Mouse (Mus musculus) hindbrain, postnatal 0 days (tissue): ENCODE data around the gene Bcl2l1. TPM values are rescaled to one million over a fixed set of nuclear protein-coding genes. Genes with fewer than 3 reads are reported as not detected.

ENCODE experiments used
- ATAC-seq: fragments of 200-750 bp; cut with Nextera tagmentation; 2 replicates; pipeline ENCODE4 v1.8.0; 2017; ENCODE audit warnings: mild to moderate bottlenecking, moderate TSS enrichment, moderate library complexity
- DNase-seq: peaks from one replicate; pipeline ENCODE4 v3.0.0-alpha.2; 2015; ENCODE audit warnings: low spot score
- H3K27ac ChIP-seq: fragments of 300-500 bp; sonication (generic); 2 replicates; pipeline ENCODE4 v1.5.1; 2014; ENCODE audit warnings: mild to moderate bottlenecking
- H3K27me3 ChIP-seq: fragments of 300-500 bp; sonication (generic); 2 replicates; pipeline ENCODE4 v1.6.1; 2014; ENCODE audit warnings: low read length, mixed read lengths; ENCODE audit not compliant: insufficient read depth
- H3K36me3 ChIP-seq: fragments of 300-500 bp; sonication (generic); 2 replicates; pipeline ENCODE4 v1.6.1; 2014; ENCODE audit warnings: low read length, mixed read lengths; ENCODE audit not compliant: insufficient read depth
- H3K4me1 ChIP-seq: fragments of 300-500 bp; sonication (generic); 2 replicates; pipeline ENCODE4 v1.6.1; 2014; ENCODE audit warnings: antibody characterized with exemption, low read length, mixed read lengths; ENCODE audit not compliant: insufficient read depth
- H3K4me2 ChIP-seq: fragments of 300-500 bp; sonication (generic); 2 replicates; pipeline ENCODE4 v1.6.1; 2014; ENCODE audit warnings: low read depth, mild to moderate bottlenecking, low read length, moderate library complexity, mixed read lengths
- H3K4me3 ChIP-seq: fragments of 300-500 bp; sonication (generic); 2 replicates; pipeline ENCODE4 v1.5.1; 2014; ENCODE audit warnings: low read length
- H3K9ac ChIP-seq: fragments of 300-500 bp; sonication (generic); replicated peaks from 2 replicates; pipeline ENCODE4 v1.6.1; 2014; ENCODE audit warnings: mild to moderate bottlenecking, low read length, moderate library complexity, mixed read lengths
- H3K9me3 ChIP-seq: fragments of 300-500 bp; sonication (generic); 2 replicates; pipeline ENCODE4 v1.6.1; 2016; ENCODE audit warnings: low read length, mixed read lengths
- CTCF ChIP-seq: IDR thresholded peaks from 2 replicates; pipeline ENCODE4 v1.5.1; 2016; ENCODE audit warnings: antibody characterized with exemption, control low read depth, low read depth
- WGBS: fragments of 180-500 bp; shearing (Covaris S2); extraction: QIAGEN DNeasy Blood & Tissue Kit; methylation state at CpG from one replicate; pipeline ENCODE4 v1.1.7; 2014; 5-methylcytosine and 5-hydroxymethylcytosine counted together
- microRNA-seq, 2 experiments: library from miRNA; unstranded; fragments of <30 nt; microRNA quantifications; one replicate each; pipeline ENCODE4; 2016
- polyA plus RNA-seq: library from polyadenylated mRNA; unstranded; fragments of >200 nt; fragmentation: Nextera tagmentation; extraction: Ambion mirVana; gene quantifications from 2 replicates; pipeline ENCODE4 v1.2.1, GENCODE M21; 2015
- total RNA-seq: library from RNA; depleted of rRNA; stranded (reverse); fragments of >200 nt; gene quantifications from 2 replicates; pipeline ENCODE4 v1.2.3, GENCODE M21; 2014; rRNA removed

Gene Bcl2l1
- total and polyA plus RNA-seq, 2 experiments from 2014 or later: 123 to 130 TPM

DNA sequence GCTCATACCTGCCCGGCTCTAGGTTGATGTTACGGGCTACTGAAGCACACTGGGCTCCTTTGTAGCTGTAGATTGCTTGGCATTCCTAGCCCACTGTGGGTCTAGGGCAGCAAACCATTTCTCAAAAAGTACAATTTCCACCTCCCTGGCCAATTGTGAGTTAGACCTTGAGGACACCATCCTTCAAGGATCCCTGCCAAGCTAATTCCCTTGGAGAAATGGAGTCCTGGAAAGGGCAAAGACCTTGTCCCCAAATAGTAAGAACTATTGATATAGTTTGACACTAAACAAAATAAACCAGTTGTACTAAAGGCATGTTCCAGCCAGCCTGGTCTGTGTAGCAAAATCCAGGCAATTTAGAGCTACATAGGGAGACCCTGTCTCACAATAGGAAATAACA, 93.2 kb downstream of the Bcl2l1 start:
- peaks cover 8% of the 10 kb centered on the region for H3K4me1 ChIP-seq
- H3K36me3 ChIP-seq: no peaks in the 10 kb centered on the region
- peak overlapping the region; percentile 44 for H3K4me3 ChIP-seq
- H3K9ac ChIP-seq: peak overlapping the region; percentile 56
- peak overlapping the region; percentile 82 for H3K4me2 ChIP-seq
- 47% methylated on average over 2 of the region's 2 CpGs for WGBS
- no peaks in the 10 kb centered on the region for H3K9me3 ChIP-seq
- ATAC-seq (no peak), DNase-seq (no peak)
- no peaks in the 10 kb centered on the region for H3K27me3 ChIP-seq
- TF ChIP-seq CTCF: no peak
- H3K27ac ChIP-seq: peak overlapping the region; percentile 70

DNA sequence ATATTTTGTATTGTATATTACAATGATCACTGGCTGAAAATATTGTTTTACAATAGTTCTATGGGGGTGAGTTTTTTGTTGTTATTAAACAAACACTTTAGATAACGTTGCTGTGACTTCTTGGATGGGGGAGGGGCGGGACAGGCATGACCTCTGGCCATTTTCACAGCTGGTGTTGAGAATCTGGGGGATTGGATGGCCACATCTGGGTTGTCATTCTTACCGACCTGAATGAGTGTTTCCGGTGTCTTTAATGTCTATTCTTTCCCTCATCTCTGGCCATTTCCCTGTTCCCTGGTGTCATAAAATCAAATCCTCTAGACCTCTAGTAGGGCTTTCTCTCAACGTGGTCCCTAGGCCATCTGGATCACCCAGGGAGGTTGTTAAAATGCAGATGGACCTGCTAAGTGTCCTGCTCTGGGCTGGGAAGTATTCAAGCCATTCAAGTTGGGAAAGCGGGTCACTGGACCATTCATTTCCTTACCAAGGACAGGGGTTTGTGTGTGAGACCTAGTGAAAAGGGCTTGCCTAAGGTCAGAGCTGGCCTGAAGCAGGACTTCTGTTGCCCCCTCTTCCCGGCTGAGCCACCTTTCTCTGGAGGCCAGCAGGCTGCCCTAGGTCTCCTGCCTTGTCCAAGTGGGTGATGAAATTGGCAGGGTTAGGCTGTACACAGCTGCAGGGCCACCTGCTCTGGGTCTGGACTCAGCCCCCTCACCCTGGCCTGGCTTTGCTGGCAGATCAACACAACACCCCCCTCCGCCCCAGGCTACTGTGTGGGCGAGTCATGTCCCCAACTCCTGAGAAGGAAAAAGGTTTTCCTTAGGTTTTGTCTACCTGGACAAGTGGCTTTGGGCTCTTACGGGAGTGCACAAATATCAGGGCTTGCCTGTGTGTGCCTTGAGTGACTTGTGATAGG, 94.0 kb downstream of the Bcl2l1 start:
- 13% methylated on average over 10 of the region's 10 CpGs for WGBS
- no peaks in the 10 kb centered on the region for H3K27me3 ChIP-seq
- no peaks in the 10 kb centered on the region for H3K9me3 ChIP-seq
- peak overlapping the region; percentile 70 for H3K27ac ChIP-seq
- ATAC-seq (no peak), DNase-seq (no peak)
- peak overlapping the region; percentile 82 for H3K4me2 ChIP-seq
- peak overlapping the region; percentile 56 for H3K9ac ChIP-seq
- H3K36me3 ChIP-seq: no peaks in the 10 kb centered on the region
- TF ChIP-seq CTCF: no peak
- H3K4me3 ChIP-seq: peak overlapping the region; percentile 44
- H3K4me1 ChIP-seq: peaks cover 8% of the 10 kb centered on the region

DNA sequence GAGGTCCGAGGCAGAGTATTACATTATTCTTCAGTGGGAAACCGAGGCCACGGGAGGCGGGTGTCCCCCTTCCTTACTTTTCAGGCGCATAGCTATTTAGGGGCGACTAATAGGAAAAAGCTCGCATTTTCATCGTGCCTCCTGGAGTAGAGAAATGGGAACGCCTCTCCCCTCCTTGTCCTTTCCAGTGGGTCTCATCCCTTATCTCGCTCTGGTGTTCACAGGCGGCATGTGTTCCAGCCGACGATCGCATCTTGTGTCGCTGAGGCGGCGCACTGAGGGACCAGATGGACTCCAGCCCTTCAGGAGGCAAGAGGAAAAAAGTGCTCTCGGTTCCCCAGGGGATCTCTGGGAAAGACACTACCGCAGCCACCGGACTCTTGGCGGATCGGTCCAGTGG, 94.8 kb downstream of the Bcl2l1 start:
- H3K27me3 ChIP-seq: no peaks in the 10 kb centered on the region
- DNase-seq: peak; percentile 52

DNA sequence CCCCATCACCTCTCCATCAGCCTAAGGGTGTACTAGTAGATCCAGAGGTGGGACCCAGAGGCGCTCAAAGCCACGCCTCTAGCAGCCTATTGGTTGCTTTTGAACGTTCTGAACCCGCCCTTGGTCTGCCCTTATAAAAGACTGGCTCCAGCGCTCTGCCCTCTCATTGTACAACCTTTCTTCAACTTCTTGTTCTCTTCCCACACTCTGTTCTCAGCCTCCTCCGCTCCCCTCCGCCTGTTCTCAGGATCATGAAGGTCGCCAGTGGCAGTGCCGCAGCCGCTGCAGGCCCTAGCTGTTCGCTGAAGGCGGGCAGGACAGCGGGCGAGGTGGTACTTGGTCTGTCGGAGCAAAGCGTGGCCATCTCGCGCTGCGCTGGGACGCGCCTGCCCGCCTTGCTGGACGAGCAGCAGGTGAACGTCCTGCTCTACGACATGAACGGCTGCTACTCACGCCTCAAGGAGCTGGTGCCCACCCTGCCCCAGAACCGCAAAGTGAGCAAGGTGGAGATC, 95.4 kb downstream of the Bcl2l1 start, which contains the start of gene Id1:
Gene Id1, plus strand, starts transcription at position 162 of the 512 bp plus-strand sequence.
- Histone ChIP-seq H3K4me2 (peak within 1 kb of the TSS; percentile 82), H3K4me3 (peak within 1 kb of the TSS; percentile 44), H3K27me3 (no peaks in the 10 kb centered on the region), H3K9ac (peak within 1 kb of the TSS; percentile 56), H3K4me1 (peaks cover 8% of the 10 kb centered on the region), H3K27ac (peak within 1 kb of the TSS; percentile 70), H3K36me3 (no peaks in the 10 kb centered on the region), H3K9me3 (no peaks in the 10 kb centered on the region)
- WGBS: 1% methylated on average over 28 of the region's 28 CpGs
- peak; percentile 73 for ATAC-seq
- peak; percentile 83 for DNase-seq
- TF ChIP-seq CTCF: no peak

More for the DNA sequence above, 94.8 kb downstream of the Bcl2l1 start:
- Histone ChIP-seq H3K27ac (peak overlapping the region; percentile 70), H3K4me1 (peaks cover 8% of the 10 kb centered on the region), H3K4me3 (peak overlapping the region; percentile 44), H3K36me3 (no peaks in the 10 kb centered on the region), H3K9me3 (no peaks in the 10 kb centered on the region), H3K4me2 (peak overlapping the region; percentile 82), H3K9ac (peak overlapping the region; percentile 56)
- TF ChIP-seq CTCF: no peak
- under 1% methylated on average over 22 of the region's 22 CpGs for WGBS
- no peak for ATAC-seq

DNA sequence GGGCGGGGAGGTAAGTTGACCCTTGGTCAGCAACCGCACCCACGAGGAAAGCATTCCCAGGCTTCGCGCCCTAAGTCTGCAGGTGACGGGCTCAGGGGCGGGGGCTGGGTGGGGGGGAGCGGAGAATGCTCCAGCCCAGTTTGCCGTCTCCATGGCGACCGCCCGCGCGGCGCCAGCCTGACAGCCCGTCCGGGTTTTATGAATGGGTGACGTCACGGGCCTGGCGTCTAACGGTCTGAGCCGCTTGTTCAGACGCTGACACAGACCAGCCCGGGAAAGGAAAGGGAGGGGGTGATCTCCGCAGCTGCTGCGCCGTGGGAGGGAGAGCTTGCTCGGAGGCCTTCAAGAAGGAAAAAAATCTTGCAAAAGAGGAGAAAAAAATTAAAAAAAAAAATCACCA, 96.5 kb downstream of the Bcl2l1 start:
- Histone ChIP-seq H3K36me3 (no peaks in the 10 kb centered on the region), H3K27ac (peak overlapping the region; percentile 70), H3K4me1 (peaks cover 9% of the 10 kb centered on the region), H3K9me3 (no peaks in the 10 kb centered on the region), H3K9ac (peak overlapping the region; percentile 56), H3K4me3 (peak overlapping the region; percentile 44), H3K27me3 (no peaks in the 10 kb centered on the region), H3K4me2 (peak overlapping the region; percentile 82)
- ATAC-seq (peak; percentile 91), DNase-seq (peak; percentile 96)
- WGBS: 0% methylated on average over 28 of the region's 28 CpGs
- no peak for TF ChIP-seq CTCF

DNA sequence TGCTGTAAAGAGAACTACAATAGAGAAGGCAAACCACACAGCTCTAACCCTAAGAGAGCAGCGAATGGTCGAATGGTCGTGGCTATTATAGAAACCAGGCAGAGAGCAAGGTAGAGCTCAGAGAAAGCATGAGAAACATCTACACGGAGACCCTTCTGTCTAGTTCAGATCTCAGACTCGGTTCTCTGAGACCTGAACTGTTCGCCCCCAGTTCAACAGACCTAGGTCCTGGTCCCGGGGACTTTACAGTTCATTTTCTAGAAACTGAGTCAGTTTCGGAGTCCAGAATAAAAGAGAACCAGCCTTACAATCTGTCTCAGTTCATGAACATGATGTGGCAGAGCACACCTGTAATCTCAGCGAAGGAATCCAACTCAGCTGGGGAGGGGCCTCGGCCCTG, 97.0 kb downstream of the Bcl2l1 start:
- no peak for TF ChIP-seq CTCF
- no peak for DNase-seq
- Histone ChIP-seq H3K4me1 (peaks cover 14% of the 10 kb centered on the region), H3K9me3 (no peaks in the 10 kb centered on the region), H3K36me3 (no peaks in the 10 kb centered on the region), H3K4me3 (peak overlapping the region; percentile 44), H3K27ac (peak overlapping the region; percentile 70), H3K9ac (peak overlapping the region; percentile 56; the same call in 1 of the 2 replicates), H3K4me2 (peak overlapping the region; percentile 82), H3K27me3 (no peaks in the 10 kb centered on the region)
- 11% methylated on average over 10 of the region's 10 CpGs for WGBS
- ATAC-seq: no peak; the same call in 1 of the 2 replicates

DNA sequence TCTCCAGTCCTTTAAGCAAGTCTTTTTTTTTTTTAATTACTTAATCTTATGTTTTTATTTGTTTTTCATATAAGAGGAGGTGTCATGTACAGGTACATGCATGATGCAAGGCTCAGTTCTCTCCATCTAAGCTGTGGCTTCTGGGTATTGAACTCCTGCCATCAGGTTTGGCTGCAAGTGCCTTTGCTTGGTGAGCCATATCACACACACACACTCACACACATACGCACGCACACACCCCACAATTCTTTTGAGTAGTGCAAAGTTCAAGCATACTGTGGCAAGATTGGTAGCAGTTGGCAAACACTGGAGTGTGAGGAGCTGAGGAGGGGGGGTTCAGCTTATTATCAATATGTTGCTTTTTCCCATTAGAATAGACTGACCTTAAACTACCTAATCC, 98.3 kb downstream of the Bcl2l1 start:
- DNase-seq: no peak
- H3K9me3 ChIP-seq: no peaks in the 10 kb centered on the region
- no peak overlapping the region for H3K4me3 ChIP-seq
- H3K36me3 ChIP-seq: no peaks in the 10 kb centered on the region
- H3K9ac ChIP-seq: no peak overlapping the region
- ATAC-seq: no peak
- H3K4me1 ChIP-seq: peaks cover 14% of the 10 kb centered on the region
- no peak for TF ChIP-seq CTCF
- no peak overlapping the region for H3K27ac ChIP-seq
- 72% methylated on average over 2 of the region's 2 CpGs for WGBS
- no peaks in the 10 kb centered on the region for H3K27me3 ChIP-seq
- no peak overlapping the region for H3K4me2 ChIP-seq

Small RNAs within 50 kb of the gene (microRNA-seq; reads per million reads assigned to microRNA genes)
- gene Gm23802 (0 reads per million in 2 experiments), gene Mir5622 (0.35 to 0.36 reads per million in 2 experiments)

Other genes with a start within 250 kb of the Bcl2l1 start
- gene Defb45, start 232.3 kb downstream of the Bcl2l1 start, total RNA-seq: not detected in 2 replicates
- gene Defb45, start 232.3 kb downstream of the Bcl2l1 start, polyA plus RNA-seq: not detected in 2 replicates
- gene Defb36, start 227.4 kb downstream of the Bcl2l1 start, total RNA-seq: not detected in 2 replicates
- not detected in 2 replicates for gene Defb36, start 227.4 kb downstream of the Bcl2l1 start, polyA plus RNA-seq
- gene Defb25, start 208.7 kb downstream of the Bcl2l1 start, total RNA-seq: not detected in 2 replicates
- gene Defb25, start 208.7 kb downstream of the Bcl2l1 start, polyA plus RNA-seq: not detected in 2 replicates
- 1.0 and 1.1 TPM in 2 replicates for gene Rem1, start 204.8 kb downstream of the Bcl2l1 start, total RNA-seq
- 0.57 and 0.65 TPM in 2 replicates for gene Rem1, start 204.8 kb downstream of the Bcl2l1 start, polyA plus RNA-seq
- gene H13, start 162.3 kb downstream of the Bcl2l1 start, total RNA-seq: 182 and 196 TPM in 2 replicates
- gene H13, start 162.3 kb downstream of the Bcl2l1 start, polyA plus RNA-seq: 162 and 163 TPM in 2 replicates
- gene Mcts2, start 144.7 kb downstream of the Bcl2l1 start, total RNA-seq: 9.0 and 14.0 TPM in 2 replicates
- 29.4 and 31.2 TPM in 2 replicates for gene Mcts2, start 144.7 kb downstream of the Bcl2l1 start, polyA plus RNA-seq
- 142 and 198 TPM in 2 replicates for gene Id1, start 95.5 kb downstream of the Bcl2l1 start, total RNA-seq
- gene Id1, start 95.5 kb downstream of the Bcl2l1 start, polyA plus RNA-seq: 99.3 and 104 TPM in 2 replicates
- 2.1 and 7.1 TPM in 2 replicates for gene Cox4i2, start 77.6 kb downstream of the Bcl2l1 start, total RNA-seq
- gene Cox4i2, start 77.6 kb downstream of the Bcl2l1 start, polyA plus RNA-seq: 4.8 and 6.1 TPM in 2 replicates
- 8.1 and 15.6 TPM in 2 replicates for gene Tpx2, start 16.2 kb upstream of the Bcl2l1 start, total RNA-seq
- gene Tpx2, start 16.2 kb upstream of the Bcl2l1 start, polyA plus RNA-seq: 14.3 and 21.0 TPM in 2 replicates
- 0.14 and 0.58 TPM in 2 replicates for gene Mylk2, start 79.6 kb upstream of the Bcl2l1 start, total RNA-seq
- 0.08 and 0.20 TPM in 2 replicates for gene Mylk2, start 79.6 kb upstream of the Bcl2l1 start, polyA plus RNA-seq
- 2.5 and 5.0 TPM in 2 replicates for gene Foxs1, start 101.5 kb upstream of the Bcl2l1 start, total RNA-seq
- 2.8 TPM in 2 replicates for gene Foxs1, start 101.5 kb upstream of the Bcl2l1 start, polyA plus RNA-seq
- gene Dusp15, start 120.0 kb upstream of the Bcl2l1 start, total RNA-seq: 32.0 and 47.0 TPM in 2 replicates
- gene Dusp15, start 120.0 kb upstream of the Bcl2l1 start, polyA plus RNA-seq: 20.8 and 21.2 TPM in 2 replicates
- 5.2 and 7.3 TPM in 2 replicates for gene Ttll9, start 130.8 kb upstream of the Bcl2l1 start, total RNA-seq
- gene Ttll9, start 130.8 kb upstream of the Bcl2l1 start, polyA plus RNA-seq: 5.9 and 6.5 TPM in 2 replicates
- gene Pdrg1, start 183.7 kb upstream of the Bcl2l1 start, total RNA-seq: 45.3 and 85.8 TPM in 2 replicates
- 221 and 224 TPM in 2 replicates for gene Pdrg1, start 183.7 kb upstream of the Bcl2l1 start, polyA plus RNA-seq
- gene Xkr7, start 200.1 kb upstream of the Bcl2l1 start, total RNA-seq: 65.0 and 74.1 TPM in 2 replicates
- 1.5 and 1.6 TPM in 2 replicates for gene Xkr7, start 200.1 kb upstream of the Bcl2l1 start, polyA plus RNA-seq
- gene Ccm2l, start 234.2 kb upstream of the Bcl2l1 start, total RNA-seq: 3.9 and 4.7 TPM in 2 replicates
- 1.3 TPM in 2 replicates for gene Ccm2l, start 234.2 kb upstream of the Bcl2l1 start, polyA plus RNA-seq